Mouse (Mus musculus) liver, postnatal 0 days (tissue): ENCODE data around the gene Trim39.

ENCODE experiments used
- CTCF ChIP-seq: sonication (generic); IDR thresholded peaks from 2 replicates; pipeline ENCODE4 v1.5.1; 2016; ENCODE audit warnings: antibody characterized with exemption, low read depth
- EP300 ChIP-seq: IDR thresholded peaks from 2 replicates; pipeline ENCODE4 v1.6.1; 2016; ENCODE audit warnings: antibody characterized with exemption, low read depth, mild to moderate bottlenecking

GRCm38 (mm10) chr17:36274776-36275175, 2.7 kb upstream of the Trim39 start:
- TF ChIP-seq CTCF (no peak), EP300 (no peak)
